Mouse (Mus musculus): ENCODE data around the gene Slc15a1. TPM values are rescaled to one million over a fixed set of nuclear protein-coding genes. Genes with fewer than 3 reads are reported as not detected.
A peak's percentile ranks its signal among the peaks of the same experiment; 100 is the strongest.

Gene Slc15a1
- total RNA-seq, 2 experiments from 2014 or later: not detected

DNA sequence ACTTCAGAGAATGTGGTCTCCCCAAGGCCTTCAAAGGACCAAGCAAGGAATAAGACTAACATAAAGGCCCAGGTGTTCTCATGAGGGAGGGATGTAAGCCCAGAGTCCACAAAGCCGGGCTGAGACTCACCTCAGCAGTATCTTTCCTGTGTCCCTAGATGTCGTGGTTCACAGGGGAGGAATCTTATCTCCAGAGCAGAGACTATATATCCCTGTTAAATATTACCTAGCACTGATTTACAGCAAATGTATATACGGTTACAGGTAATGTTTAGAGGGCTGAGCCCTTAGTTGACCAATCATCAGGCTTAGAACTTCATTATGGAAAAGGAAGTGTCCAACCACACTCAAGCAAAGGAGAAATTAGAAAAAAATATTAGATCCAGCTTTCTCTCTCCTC lies 11.3 kb downstream of the Slc15a1 start:
- DNase-seq (ENCODE audit: low spot score): no peak

DNA sequence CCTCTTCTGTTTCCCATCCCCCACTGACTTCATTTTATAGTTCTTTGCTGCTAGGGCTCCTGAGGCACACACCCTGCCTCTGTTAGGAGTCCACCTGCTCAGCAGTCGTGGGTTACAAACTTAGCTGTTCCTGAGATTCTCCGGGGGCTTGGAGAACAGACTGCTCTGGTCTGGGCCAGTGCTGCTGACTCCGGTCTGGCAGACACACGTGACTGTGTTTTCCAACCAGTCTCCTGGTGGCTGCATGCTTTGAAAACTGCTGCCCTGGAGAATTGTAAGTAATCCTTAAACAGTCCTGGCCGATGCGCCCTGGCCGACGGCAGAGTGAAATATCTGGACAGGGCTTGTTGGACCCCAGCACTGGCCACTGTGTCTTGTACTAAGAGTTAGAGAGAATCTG lies 12.7 kb downstream of the Slc15a1 start:
- no peak for DNase-seq (ENCODE audit: low spot score)

GRCm38 (mm10) chr14:121485722-121486121 lies 19.3 kb downstream of the Slc15a1 start:
- DNase-seq (ENCODE audit: low spot score): no peak

DNA sequence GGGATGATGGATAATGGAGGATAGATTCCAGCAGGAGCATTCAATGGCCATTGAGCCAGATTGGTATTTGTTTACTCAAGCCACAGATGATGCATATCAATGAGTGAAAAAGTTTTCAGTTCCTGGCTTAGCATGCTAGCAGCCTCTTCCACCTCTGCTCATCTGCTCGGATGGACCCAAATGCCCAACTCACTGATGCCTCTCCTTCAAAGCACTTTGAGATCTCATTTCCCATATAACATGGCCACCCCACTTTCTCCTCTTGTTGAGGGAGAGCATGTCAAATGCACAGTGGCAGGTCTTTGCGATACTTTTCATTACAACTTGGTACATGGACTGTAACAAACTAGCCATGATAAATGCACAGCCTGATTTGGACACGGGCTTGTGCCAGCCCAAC lies 20.6 kb downstream of the Slc15a1 start:
- DNase-seq (ENCODE audit: low spot score): no peak

GRCm38 (mm10) chr14:121482181-121482580 lies 22.9 kb downstream of the Slc15a1 start:
- no peak for DNase-seq (ENCODE audit: low spot score)

DNA sequence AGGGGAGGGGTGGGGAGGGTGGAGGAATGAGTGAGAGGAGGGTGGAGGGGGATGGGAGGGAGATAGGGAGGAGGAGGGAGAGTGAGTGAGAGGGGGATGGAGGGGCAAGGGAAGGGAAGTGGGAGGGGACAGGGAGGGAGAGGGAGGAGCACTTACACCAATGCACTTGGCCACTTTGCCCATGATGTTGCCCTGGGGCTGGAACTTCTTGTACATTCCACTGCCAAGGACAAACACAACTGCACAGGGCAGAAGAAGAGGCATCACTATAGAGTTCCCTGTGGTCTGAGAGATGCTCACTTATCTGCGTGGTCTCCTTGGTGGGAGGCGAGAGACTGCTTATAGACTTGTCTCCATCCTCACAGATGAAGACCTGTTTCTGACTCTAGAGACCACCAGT lies 23.5 kb downstream of the Slc15a1 start:
- no peak for DNase-seq (ENCODE audit: low spot score)

DNA sequence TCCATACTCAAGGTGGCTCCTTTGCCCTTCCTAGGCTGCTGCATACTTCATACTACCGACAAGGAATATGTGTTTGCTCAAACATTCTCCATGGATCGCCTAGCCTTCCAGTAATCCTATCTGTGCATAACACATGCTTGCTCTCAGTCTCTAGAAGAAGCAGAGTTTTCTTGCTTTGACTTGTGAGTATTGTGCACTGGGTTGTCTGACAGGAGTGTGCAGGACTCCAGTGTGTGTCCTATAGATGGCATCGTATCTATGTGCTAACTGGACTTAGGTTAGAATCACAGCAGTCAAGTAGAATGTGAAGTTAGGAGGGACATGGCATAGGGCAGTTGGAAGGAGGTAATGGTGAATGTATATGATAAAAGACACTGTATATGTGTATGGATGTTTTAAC lies 26.0 kb downstream of the Slc15a1 start:
- DNase-seq (ENCODE audit: low spot score): no peak

DNA sequence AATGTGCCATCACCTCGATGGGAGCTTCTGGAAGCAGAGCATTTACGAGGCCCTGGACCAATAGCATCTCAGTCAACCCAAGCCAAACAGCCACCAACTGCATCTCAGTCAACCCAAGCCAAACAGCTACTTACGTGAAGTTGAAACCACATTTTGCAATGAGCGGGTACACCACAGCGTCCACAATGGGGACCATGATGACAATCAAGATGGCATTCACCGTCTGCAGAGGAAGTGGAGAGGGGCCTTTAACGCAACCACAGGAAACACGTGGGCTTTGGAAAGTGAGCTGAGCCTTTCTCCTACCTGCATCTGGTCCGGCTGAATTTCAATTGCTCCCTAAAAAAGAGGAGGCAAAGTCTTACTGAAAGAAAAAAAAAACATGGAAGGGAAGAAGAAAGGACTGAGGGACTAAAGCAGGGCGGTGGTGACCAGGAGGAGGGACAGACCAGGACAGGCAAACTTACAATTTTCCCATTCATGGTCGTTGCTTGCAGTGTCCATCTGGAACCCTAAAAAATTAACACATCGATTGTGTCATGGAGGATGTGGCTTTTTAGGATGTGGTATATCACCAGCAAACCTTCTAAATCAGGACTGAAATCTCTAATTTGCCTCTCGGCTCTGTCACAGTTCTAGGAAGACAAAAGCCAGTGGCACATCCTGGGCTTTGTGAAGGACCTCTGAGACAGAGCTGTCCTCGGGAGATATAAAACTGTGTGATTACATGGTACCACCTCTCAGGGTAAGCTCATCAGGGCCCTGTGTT lies 26.9 kb downstream of the Slc15a1 start:
- DNase-seq (ENCODE audit: low spot score): no peak

GRCm38 (mm10) chr14:121473869-121474268 lies 31.2 kb downstream of the Slc15a1 start:
- no peak for DNase-seq (ENCODE audit: low spot score)

DNA sequence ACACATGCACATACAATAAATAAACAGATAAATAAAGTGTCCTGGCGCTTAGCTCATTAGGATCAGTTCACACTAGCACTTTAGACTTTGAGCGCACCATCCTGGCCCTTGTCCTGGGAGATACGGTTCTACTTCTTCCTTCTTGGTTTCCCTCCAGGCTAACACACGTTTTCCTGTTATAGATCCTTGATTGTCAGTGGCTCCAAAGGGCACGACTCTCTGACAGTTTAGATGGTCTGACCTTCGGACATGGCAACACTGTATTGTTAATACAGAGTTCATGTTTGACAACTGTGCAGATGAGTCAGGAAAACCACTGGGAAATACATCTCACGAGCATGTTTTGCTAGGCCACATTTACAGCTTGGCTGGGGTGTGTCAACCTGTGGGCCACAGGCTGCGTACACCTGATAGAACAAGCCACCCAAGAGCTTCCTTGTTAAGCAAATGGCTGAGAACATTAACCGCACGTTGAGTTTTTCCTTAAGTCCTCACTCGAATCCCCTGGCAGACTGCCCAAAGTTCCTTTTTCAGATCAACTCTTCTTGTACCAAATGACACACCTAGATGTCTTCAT lies 33.4 kb downstream of the Slc15a1 start:
- no peak for DNase-seq (ENCODE audit: low spot score)

- no peak for DNase-seq (ENCODE audit: low spot score)
Measured at GRCm38 (mm10) chr14:121469601-121470000, 35.5 kb downstream of the Slc15a1 start.

GRCm38 (mm10) chr14:121467646-121468045 lies 37.4 kb downstream of the Slc15a1 start:
- no peak for DNase-seq (ENCODE audit: low spot score)

DNA sequence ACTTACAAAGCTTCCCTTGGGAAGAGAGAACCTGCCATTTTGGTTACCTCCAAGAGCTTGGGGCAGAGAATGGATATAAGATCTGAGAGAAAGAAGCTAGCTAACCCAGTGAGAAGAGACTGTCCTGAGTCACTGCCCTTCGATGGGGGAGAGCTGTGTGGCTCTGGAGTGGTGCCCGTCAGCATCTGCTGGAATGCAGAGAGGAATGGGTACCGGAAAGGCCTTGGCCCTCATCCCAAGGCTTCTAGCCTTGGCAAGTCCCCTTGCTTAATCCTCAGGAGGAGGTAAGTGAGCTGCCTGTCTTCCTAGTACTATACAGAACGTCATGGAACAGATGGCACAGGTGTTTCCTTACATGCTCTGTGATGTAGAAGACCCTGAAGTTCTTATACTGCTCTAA lies 38.6 kb downstream of the Slc15a1 start:
- no peak for DNase-seq (ENCODE audit: low spot score)

- DNase-seq (ENCODE audit: low spot score): no peak
Measured at GRCm38 (mm10) chr14:121464318-121464717, 40.7 kb downstream of the Slc15a1 start.

GRCm38 (mm10) chr14:121462756-121463155 lies 42.3 kb downstream of the Slc15a1 start:
- DNase-seq (ENCODE audit: low spot score): no peak

DNA sequence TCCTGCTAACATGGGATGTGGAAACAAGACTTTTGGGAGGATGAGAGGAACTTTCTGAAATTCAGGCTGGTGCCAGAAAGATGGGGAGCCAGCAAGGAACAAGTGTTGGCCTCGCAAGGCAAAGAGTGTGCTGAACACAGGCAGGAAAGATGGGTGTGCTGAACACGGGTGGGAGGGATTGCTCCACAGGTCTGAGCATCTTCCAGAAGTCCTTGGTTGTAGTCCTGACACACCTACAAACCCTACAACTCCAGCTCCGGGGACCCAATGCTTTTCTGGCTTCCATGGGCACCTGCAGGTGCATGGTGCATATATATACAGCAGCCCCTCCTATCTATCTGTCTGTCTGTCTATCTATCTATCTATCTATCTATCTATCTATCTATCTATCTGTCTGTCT lies 44.1 kb downstream of the Slc15a1 start:
- DNase-seq (ENCODE audit: low spot score): no peak

- DNase-seq (ENCODE audit: low spot score): no peak
Measured at GRCm38 (mm10) chr14:121458521-121458920, 46.5 kb downstream of the Slc15a1 start.

DNA sequence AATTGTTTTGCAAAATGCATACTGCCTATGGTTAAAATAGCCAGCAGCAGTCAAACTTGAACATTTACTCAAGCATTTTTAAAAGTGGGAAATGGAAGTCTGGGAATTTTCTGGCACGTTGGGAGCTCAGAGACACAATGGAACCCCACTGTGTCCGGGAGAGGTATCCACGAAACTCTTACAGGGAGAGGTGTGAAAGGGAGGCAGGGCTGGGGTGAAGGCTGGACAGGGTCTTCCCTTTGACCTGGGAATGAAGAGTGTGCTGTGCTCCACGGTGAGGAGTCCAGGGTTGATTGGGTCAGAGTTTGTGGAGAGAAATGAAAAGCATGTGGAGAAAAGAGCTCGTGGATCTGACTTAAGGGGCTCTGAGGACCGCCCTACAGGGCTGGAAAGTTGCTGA lies 47.5 kb downstream of the Slc15a1 start:
- no peak for DNase-seq (ENCODE audit: low spot score)

- DNase-seq (ENCODE audit: low spot score): no peak
Measured at GRCm38 (mm10) chr14:121456416-121457285, 48.4 kb downstream of the Slc15a1 start.

DNA sequence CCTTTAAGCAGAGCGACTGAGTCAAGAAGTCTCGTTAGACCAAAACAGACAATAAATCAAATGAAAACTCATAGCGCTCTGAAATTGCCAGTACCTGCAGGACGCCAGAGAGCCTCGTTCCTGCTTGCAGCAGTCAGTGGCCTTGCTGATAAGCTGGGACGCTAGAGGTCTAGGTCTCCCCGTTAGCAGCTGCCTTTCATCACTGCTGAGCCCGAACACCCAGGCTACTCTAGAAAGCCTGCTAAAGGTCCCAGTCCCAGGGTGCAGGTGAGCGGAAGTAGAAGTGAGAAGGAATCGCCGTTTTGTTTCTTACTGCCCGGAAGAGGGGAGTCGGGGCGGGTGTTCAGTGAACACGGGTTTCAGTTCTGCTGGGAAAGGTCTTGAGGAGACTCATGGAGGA lies 49.1 kb downstream of the Slc15a1 start:
- no peak for DNase-seq (ENCODE audit: low spot score)

DNA sequence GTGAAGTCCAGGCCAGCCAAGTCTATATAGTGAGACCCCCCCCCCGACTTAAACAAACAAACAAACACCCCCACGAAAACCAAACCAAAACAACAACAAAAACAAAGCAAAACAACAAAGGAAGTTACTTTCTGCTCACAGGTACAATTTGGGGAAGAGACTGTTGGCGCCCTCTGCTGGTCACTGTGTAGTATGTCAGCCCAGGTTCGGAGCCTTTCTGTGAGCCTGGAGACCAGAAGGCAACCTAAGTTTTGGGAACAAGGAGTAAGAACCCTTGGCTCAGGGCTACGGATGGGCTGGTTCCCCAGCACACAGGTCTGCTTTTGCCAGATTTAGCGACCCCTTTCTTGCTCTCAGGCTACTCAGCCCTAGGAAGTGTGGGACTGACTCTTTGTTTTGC lies 49.5 kb downstream of the Slc15a1 start:
- peak; percentile 56 for DNase-seq (ENCODE audit: low spot score)

DNA sequence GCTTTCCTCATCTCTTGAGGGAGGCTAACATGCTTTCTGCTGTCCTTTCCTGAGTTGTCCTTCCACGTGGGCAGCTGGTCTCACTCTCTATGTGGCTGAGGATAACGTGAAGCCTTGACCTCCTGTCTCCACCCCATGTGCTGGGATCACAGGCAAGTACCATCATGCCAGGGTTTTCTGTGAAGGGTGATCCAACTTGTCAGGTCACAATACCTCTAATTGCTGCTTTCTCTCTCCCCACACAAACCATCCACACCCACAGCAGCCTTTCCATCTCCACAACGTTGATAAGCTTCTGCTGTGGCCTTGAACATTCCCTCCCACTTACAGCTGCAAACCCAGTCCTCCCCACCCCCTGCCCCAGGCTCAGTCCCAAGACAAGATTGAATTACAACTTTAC lies 51.9 kb downstream of the Slc15a1 start:
- no peak for DNase-seq (ENCODE audit: low spot score)

All from gastrocnemius, adult 18-20 months (tissue).